Mouse (Mus musculus): ENCODE measurements around the gene Prkab2.

DNA sequence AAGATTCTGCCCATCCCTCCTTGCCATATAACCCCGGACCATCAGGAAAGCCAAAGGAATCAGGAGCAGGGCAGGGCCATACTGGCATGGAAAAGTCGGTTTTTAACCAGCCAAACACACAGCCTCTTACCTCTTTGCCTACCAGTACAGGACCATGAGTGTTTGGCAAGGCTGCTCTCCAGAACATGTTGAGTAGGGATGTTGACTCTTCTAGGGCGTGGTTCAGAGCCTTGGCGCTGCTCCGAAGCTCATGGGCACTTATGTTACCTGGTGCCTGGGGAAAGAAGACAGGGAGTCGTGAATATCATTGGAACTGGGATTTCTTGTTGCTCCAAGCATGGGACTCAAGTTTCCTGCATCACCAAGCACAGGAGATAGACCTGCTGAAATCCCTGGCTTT is 35.8 kb downstream of the Prkab2 start:
- TF ChIP-seq CTCF (IDR thresholded peaks at IDR 0.05; ENCODE audit: extremely low read depth, insufficient read depth, low read length) (no peak), POLR2A (IDR thresholded peaks at IDR 0.05; ENCODE audit: extremely low read depth, insufficient read depth, low read length) (no peak)

Measured in cortical plate, adult 2 months (tissue).